In the genomic region with DNA sequence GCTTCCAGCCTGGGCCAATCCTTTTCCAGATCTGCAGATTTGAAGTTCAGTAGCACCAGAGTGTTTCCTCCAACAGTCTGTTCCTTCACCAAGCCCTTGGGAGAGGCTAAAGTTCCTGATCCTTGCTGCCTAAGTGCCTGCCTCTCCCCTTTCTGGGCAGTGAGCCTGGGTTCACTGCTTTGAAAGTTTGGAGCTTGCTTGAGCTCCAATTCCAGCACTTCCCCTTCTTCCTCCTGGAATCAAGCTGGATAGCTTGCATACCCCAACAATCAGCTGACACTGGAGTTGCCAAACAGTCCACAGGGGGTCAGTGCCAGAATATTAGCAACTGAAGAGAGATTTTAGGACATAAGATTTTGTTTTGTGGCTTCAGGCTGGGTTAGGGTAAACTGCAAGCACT, we compare ENCODE assay signal across 20 mouse cellular contexts. TPM values are rescaled to one million over a fixed set of nuclear protein-coding genes. Genes with fewer than 3 reads are reported as not detected.
A peak's percentile ranks its signal among the peaks of the same experiment; 100 is the strongest.
DNase-seq lines count a peak whose midpoint lies in the region; TF ChIP-seq lines count a peak whose summit lies in the region.
"Not testable (repeated sequence)": the region's sequence is repeated elsewhere in the genome, so short reads cannot be mapped to it uniquely, and the experiment has no call there.
"Had no signal": no experiment of that assay in that cellular context is flagged by ENCODE, and none has a peak within 500 bp of the region (broad histone marks: within the 10 kb centered on the region; RNA-seq: fewer than 3 reads in every experiment).

No protein-coding gene starts in this region.

- not testable (repeated sequence) for H3K4me3 ChIP-seq in lung, adult 2 months (replicated peaks; ENCODE audit: extremely low read depth, low read depth, low read length)

- not testable (repeated sequence) for H3K4me1 ChIP-seq in lung, adult 2 months (ENCODE audit: control insufficient read depth, insufficient read depth, low read length)

- not testable (repeated sequence) for TF ChIP-seq POLR2A in lung, adult 2 months (IDR thresholded peaks at IDR 0.05; ENCODE audit: borderline replicate concordance, extremely low read depth, low read depth, low read length)

- peak; percentile 23 for DNase-seq in 3134 (ENCODE audit: extremely low read depth, insufficient read length, low spot score)
- DNase-seq in ZHBTc4 (ENCODE audit: low read depth, low spot score) = peak; percentile 51
- DNase-seq in gastrocnemius, adult 8-10 months (ENCODE audit: low spot score in 2 of 2) = peak; percentile 22 to 34
- peak; percentile 61 to 85 for DNase-seq in heart, adult 18-20 months
- DNase-seq in heart, postnatal 36 days = peak; percentile 11 to 28
- DNase-seq in kidney, postnatal 10 days = peak; percentile 44
- peak; percentile 29 for DNase-seq in lung, adult 2 months
- peak; percentile 54 to 74 for DNase-seq in lung, postnatal 4 days

- TF ChIP-seq CTCF in lung, adult 2 months (IDR thresholded peaks at IDR 0.05; ENCODE audit: insufficient read depth, low read length) = not testable (repeated sequence)

- intact Hi-C loops in heart, postnatal 36 days (cut with DNase I) = not testable (repeated sequence)

RNA-seq across cellular contexts. Expression of a gene that starts 2.7 kb away (rescaled TPM):
- total RNA-seq in gastrocnemius, adult 8-10 months (2022) = 1 to 10 TPM; 1.4 to 2.0 (median 1.9) TPM
- 1 to 10 TPM in 1 of 2 experiments, under 1 TPM in 1; 0.94 to 1.8 TPM for total RNA-seq in heart, adult 18-20 months (2021)
- total RNA-seq in heart, postnatal 36 days (2021) = 1 to 10 TPM in 1 of 2 experiments, under 1 TPM in 1; 0.47 to 1.1 TPM
- polyA plus RNA-seq in lung, adult 2 months (2012; rRNA removed) = 0.09 TPM in 2 replicates
- polyA plus RNA-seq: inflammation-experienced regulatory T-cells, adult 6 months; spleen, adult 2 months had no signal

RNA-seq across cellular contexts. Expression of a gene that starts 54.5 kb away (rescaled TPM):
- total RNA-seq in gastrocnemius, adult 8-10 months (2022) = under 1 TPM; 0.70 to 0.88 (median 0.77) TPM
- 1 to 10 TPM in 1 of 2 experiments, under 1 TPM in 1; 0.94 to 1.1 TPM for total RNA-seq in heart, adult 18-20 months (2021)
- 1 to 10 TPM in 1 of 2 experiments, under 1 TPM in 1; 0.49 to 1.0 TPM for total RNA-seq in heart, postnatal 36 days (2021)
- not detected in 2 replicates for polyA plus RNA-seq in lung, adult 2 months (2012; rRNA removed)
- polyA plus RNA-seq: embryonic facial prominence, embryonic 14.5 days; forebrain, embryonic 13.5 days; heart, embryonic 13.5 days; hindbrain, embryonic 14.5 days; kidney, embryonic 15.5 days; limb, embryonic 15.5 days; liver, embryonic 15.5 days; midbrain, embryonic 15.5 days; neural tube, embryonic 13.5 days; spleen, adult 2 months; testis, adult 2 months had no signal

Comparison
In these comparisons a context has a peak if more than half of its experiments do, and no peak if none do; other contexts are left out.
1. DNase-seq: peak in every context shown above with its lines; median percentile 73 in heart, adult 18-20 months; 64 in lung, postnatal 4 days; 51 in ZHBTc4; 44 in kidney, postnatal 10 days; 29 in lung, adult 2 months; 28 in gastrocnemius, adult 8-10 months; 23 in 3134; 20 in heart, postnatal 36 days.